Mouse (Mus musculus) neutrophil, adult 5-6 weeks (primary cell): ENCODE results near the gene Nell2. TPM values are rescaled to one million over a fixed set of nuclear protein-coding genes. Genes with fewer than 3 reads are reported as not detected.

Experiments
- ATAC-seq: fragments of 151-379, 151-347 bp; 2 replicates; pipeline ENCODE4 v1.8.0; 2017; ENCODE audit warnings: mild to moderate bottlenecking, moderate TSS enrichment; ENCODE audit not compliant: insufficient number of reproducible peaks, poor library complexity, low FRiP score, severe bottlenecking; ENCODE audit errors: extremely low read depth
- total RNA-seq: library from RNA; stranded (forward); fragments of 200-1000 nt; gene quantifications from 2 replicates; pipeline ENCODE4 v1.2.3, GENCODE M21; 2017

The Nell2 gene
- total RNA-seq, 1 experiment from 2014 or later = not detected

DNA sequence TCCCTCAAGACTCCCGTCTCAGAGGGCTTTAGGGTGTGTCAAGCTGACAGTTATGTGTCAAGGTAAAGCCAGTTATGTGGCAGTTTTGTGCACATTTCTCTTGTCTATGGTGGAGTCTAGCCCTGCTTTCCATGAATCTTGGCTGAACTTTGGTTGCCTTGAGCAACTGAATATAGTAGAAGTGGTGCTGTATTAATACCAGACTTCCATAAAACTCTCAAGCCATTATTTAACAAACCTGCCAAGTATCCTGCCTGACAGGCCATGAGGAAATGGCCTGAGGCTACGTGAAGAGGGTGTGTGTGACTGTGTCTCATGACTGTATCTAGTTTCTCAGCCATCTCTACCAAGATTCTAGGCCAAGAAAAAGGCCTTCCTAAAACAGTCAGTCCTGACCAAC lies 147.5 kb downstream of the Nell2 start:
- no peak for ATAC-seq

DNA sequence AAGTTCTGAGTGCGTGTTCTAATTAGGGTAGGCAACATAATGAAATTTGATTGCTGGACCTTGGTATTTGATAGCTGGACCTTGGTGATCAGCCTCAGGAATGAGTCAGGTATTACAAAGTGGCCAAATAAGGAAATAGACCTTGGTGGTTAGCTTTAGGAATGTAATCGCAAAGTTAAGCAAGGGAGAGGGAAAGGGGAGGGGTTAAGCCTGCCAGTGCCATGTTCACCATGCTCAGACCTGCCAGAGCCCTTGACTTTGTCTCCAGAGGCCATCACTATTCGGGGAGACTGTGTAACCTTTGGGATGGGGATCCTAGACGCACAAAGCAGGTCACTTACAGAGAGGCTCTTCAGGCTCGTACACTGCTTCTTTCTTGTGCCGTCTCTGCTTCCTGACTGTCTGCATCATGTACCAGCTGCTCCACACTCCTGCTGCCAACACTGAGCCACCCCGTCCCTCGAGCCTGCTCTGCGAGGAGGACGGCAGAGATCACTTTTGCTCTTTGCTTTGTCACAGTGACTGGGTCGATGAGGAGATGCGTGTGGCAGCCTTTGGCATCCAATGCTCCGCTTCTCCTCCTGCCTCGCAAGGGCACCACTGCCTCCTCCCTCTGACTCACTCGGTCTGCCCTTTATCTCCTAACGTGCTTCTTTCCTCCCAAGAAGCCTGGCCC lies 157.5 kb downstream of the Nell2 start:
- ATAC-seq = no peak

DNA sequence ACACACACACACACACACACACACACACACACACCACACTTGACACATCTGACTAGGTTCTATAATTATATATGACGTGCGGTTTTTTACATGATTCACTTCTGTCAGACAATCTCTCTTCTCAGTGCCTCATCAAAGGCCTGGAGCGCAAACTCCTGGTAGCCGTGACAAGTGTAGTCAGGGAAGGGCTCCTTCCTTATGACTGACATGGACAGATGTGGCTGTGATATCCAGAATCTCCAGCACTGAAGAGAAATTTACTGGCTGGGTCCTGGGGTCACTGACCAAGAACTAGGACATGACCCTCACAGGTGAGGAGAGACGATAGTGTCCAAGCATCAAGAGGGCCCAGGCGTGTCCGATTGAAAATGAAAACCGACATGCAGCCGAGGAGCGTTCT lies 160.2 kb downstream of the Nell2 start:
- no peak for ATAC-seq

GRCm38 (mm10) chr15:95366506-95366905 lies 161.9 kb downstream of the Nell2 start:
- no peak for ATAC-seq

DNA sequence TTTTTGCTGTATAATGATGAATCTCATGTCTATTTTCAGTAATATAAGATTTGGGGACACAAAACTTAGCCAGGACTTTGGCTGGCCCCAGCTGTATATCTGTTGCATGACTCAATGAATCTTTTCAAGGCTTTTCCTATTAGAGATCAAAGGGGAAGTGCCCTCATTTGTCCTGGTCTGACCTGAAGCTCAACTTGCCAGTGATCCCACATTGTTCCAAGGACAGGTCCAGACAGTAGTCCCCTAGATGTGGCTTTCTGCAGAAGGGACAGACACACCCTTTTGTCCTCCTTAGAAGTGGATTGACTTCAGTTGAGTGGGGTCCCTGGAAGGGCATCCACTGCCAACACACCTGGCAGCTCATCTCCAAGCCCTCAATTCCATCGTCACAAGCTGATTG lies 173.6 kb downstream of the Nell2 start:
- no peak for ATAC-seq

GRCm38 (mm10) chr15:95334323-95335296 lies 193.7 kb downstream of the Nell2 start:
- no peak for ATAC-seq

DNA sequence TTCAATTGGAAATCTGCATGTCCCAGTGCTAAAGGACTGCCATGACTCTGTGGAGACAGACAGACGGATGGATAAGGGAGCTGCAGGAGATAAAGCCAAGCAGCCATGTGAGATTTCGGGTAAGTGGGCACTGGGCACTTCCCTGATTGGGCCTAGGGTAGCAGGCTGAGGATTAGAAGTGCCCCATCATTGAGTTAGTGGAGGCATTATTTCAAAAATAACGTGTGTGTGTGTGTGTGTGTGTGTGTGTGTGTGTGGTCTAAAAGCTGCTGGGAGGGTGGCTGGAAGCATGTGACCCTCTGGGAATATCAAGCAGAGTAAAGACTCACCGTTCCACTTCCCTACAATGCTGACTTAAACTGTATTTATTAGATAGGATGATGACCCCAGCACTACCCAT lies 195.1 kb downstream of the Nell2 start:
- ATAC-seq = no peak

GRCm38 (mm10) chr15:95330926-95331325 lies 197.4 kb downstream of the Nell2 start:
- ATAC-seq = no peak

DNA sequence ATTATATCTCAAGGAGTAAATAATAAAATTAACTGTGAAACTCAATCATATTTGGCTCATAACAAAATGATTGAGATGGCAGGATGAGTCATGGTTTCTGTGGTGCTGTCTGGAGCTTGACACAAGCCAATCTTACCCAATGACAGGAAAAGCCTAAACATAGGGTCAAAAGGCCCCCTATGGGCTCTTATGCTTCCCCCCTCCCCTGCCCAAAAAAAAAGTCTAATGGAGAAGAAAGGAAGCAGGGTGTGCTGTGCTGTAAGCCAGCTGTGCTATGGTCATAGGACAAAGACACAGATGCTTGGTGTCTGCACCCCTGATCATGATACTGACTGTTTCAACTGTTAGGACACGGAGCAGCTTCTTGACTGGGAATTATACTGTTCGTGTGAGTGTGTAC lies 205.6 kb downstream of the Nell2 start:
- no peak for ATAC-seq

DNA sequence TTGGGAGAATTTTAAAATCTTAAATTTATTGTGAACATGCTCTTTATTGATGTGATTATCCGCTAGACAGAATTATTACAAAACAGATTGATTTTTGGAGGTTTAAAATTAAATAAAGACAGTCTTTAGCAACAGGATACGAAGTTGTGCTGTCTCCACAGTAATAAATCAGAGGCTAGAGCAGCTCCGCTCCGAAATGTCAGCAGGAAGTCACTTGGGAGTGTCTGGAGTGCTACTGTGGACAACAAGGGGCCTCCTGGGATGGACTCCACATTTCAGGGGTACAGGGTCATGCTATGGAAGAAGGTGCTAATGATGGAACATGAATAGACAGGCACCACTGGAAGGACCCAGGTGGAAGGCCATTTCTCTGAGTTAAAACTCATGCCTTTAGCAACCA lies 211.7 kb downstream of the Nell2 start:
- no peak for ATAC-seq

DNA sequence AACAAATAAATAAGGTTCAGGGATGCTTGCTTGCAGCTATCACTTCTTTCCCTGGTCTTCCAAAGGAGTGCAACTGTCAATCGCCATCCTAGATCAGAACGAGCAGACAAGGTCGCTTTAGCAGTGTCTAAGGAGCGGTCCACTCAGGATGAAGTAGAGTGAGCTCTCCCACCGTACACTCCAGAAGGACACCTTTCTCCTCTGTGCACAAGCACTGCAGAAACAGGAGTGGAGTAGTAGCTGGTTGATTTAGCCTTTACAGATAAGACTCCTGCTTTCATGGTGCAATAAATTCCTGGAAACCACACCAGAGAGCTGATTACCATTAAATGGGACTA lies 213.6 kb downstream of the Nell2 start:
- no peak for ATAC-seq

- ATAC-seq = no peak
Observed at GRCm38 (mm10) chr15:95314121-95314807, 214.1 kb downstream of the Nell2 start.

DNA sequence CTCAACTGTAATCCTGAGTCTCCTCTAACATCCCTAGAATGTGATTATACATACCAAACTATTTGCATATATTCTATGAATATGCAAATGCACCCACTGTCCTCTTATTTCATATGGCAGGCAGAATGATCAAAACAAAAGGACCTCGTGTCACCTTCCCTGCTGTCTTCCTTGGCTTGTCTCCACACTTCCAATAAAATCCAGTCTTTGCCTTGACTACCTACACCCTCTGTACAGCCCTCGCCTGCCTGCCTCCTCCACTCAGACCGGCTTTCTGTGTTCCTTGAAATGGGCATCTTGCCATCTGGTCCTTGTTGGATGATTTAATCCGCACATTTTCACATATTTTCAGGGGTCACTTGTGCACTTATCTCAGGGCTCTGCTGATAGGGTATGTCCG lies 215.1 kb downstream of the Nell2 start:
- no peak for ATAC-seq

DNA sequence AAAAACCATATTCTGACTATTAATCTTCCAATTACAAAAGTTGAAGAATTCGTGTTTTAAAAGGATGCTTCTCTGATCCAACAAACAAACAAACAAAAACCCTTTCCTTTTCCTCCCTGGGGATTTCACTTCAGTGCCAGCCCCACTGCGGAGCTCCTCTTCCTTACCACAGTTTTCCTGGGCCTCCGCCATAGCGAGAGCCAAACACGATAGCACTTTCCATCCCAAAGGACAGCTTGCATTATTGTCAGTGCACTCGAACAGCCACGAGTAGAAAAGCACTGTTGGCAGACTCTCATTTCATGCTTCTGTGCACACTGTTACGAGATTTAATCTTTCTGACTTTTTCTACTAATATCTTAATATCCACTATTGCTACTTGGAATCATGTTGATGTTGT lies 224.3 kb downstream of the Nell2 start:
- ATAC-seq = no peak

DNA sequence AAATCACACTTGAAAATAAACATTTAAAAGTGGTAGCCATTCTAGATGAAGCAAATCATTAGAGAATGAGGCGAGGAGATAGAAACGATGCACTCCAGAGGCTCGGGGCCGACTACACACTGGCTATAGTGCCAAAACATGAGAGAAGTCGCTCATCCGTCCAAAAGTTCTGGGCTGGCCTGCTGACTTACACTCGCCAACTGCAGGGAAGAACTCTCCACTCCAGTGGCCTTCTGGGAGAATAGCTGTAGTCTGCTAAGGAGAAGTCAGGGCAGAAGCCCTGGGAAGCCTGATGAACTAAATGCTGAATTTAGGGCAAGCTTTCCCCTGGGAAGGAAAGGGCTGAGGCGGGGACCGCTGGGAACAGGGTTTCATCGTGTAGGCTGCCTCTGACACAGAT lies 231.8 kb downstream of the Nell2 start:
- ATAC-seq = no peak

DNA sequence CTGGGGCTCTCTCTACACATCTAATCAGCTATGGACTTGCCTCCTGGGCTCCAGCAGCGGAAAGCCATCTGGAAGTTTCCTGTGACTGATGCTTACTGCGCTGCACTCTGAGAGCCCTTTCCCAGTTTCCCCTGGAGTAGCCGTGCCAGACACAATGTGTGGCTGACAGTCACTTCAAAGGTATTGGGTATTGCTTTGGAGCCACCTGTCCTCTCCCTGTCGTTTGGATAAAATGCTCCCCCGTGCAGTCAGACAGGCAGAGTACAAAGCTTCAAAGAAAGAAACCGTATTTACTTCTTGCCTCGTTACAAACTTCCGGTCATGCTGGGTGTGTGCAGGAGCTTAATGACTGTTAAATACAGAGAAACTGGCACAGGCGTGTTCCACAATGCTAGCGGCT lies 239.3 kb downstream of the Nell2 start:
- no peak for ATAC-seq

GRCm38 (mm10) chr15:95285199-95285598 lies 243.2 kb downstream of the Nell2 start:
- ATAC-seq = no peak

GRCm38 (mm10) chr15:95280986-95281385 lies 247.4 kb downstream of the Nell2 start:
- no peak for ATAC-seq

DNA sequence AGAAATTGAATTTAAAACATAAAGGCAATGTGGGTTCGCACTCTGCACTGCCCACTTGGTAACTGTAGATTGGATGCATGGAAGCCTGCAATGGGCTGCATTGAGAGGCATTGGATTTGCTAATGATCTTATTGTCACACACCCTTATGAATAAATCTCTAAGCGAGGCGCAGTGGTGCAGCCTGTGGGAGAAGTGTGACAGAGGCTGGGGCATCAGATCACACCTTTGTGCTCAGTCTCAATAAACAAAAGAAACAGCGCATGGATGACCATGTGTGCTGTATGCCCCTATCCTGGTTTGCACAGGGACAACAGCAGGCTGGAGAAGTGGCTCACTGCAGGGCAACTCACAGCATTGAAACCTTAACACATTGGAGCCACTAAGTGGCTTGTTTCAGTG lies 250.4 kb downstream of the Nell2 start:
- ATAC-seq = no peak

DNA sequence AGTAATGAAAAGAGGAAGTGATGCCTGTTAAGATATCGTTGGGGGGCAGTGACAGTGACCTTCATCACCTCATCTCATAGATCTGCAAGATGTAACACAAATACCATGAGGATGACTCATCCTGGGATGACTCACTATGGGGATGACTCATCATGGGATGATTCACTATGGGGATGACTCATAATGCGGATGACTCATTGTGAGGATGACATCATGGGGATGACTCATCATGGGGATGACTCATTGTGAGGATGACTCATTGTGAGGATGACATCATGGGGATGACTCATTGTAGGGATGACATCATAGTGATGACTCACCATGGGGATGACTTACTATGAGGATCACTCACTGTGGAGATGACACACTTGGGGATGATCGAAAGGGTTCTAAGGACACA lies 251.8 kb downstream of the Nell2 start:
- no peak for ATAC-seq
